8 mouse cellular contexts compared by ENCODE assay signal in genomic region chrX:77432846-77433810, GRCm38 (mm10).
DNase-seq lines count a peak whose midpoint lies in the region; ATAC-seq lines count a peak whose summit lies in the region.

No protein-coding gene starts in this region.

- H3K27me3 ChIP-seq in forebrain, embryonic 10.5 days (ENCODE audit: poor library complexity, severe bottlenecking): no peaks in the 10 kb centered on the region
- no peaks in the 10 kb centered on the region for H3K27me3 ChIP-seq in heart, embryonic 16.5 days (ENCODE audit: control insufficient read depth, insufficient read depth, low read length)
- no peaks in the 10 kb centered on the region for H3K27me3 ChIP-seq in liver, embryonic 15.5 days
- no peaks in the 10 kb centered on the region for H3K27me3 ChIP-seq in neural tube, embryonic 12.5 days (replicated peaks)

- H3K4me2 ChIP-seq in heart, embryonic 16.5 days (ENCODE audit: low read depth, low read length): peak overlapping the region; percentile 57
- peak overlapping the region; percentile 61 for H3K4me2 ChIP-seq in liver, embryonic 15.5 days
- peak overlapping the region; percentile 38 for H3K4me2 ChIP-seq in neural tube, embryonic 12.5 days (replicated peaks)

- peak; percentile 89 for ATAC-seq in CD4-positive, CD25-positive, alpha-beta regulatory T cell, adult 4 months
- ATAC-seq in heart, embryonic 16.5 days (replicated peaks; ENCODE audit: extremely low read depth, insufficient read depth, low FRiP score): peak; percentile 94
- peak; percentile 85 for ATAC-seq in liver, embryonic 15.5 days (ENCODE audit: insufficient read depth)
- peak; percentile 96 for ATAC-seq in neural tube, embryonic 12.5 days (ENCODE audit: low FRiP score, low read depth)

- WGBS in forebrain, embryonic 10.5 days: 18% methylated on average over 29 of the region's 29 CpGs
- 9% methylated on average over 28 of the region's 29 CpGs for WGBS in heart, embryonic 16.5 days
- 11% methylated on average over 29 of the region's 29 CpGs for WGBS in liver, embryonic 15.5 days (ENCODE audit: insufficient replicate concordance)
- WGBS in neural tube, embryonic 12.5 days: 12% methylated on average over 26 of the region's 29 CpGs

- H3K9me3 ChIP-seq in forebrain, embryonic 10.5 days: no peaks in the 10 kb centered on the region
- H3K9me3 ChIP-seq in heart, embryonic 16.5 days (replicated peaks; ENCODE audit: control insufficient read depth, low read length): no peaks in the 10 kb centered on the region; the same call in 1 of the 2 replicates
- H3K9me3 ChIP-seq in liver, embryonic 15.5 days (replicated peaks): no peaks in the 10 kb centered on the region
- no peaks in the 10 kb centered on the region for H3K9me3 ChIP-seq in neural tube, embryonic 12.5 days

- H3K27ac ChIP-seq in forebrain, embryonic 10.5 days: peak overlapping the region; percentile 81
- peak overlapping the region; percentile 62 for H3K27ac ChIP-seq in heart, embryonic 16.5 days (ENCODE audit: low read length)
- H3K27ac ChIP-seq in liver, embryonic 15.5 days (replicated peaks): no peak overlapping the region
- H3K27ac ChIP-seq in neural tube, embryonic 12.5 days: no peak overlapping the region

- H3K4me1 ChIP-seq in forebrain, embryonic 10.5 days: peaks cover 13% of the 10 kb centered on the region
- H3K4me1 ChIP-seq in heart, embryonic 16.5 days (ENCODE audit: control insufficient read depth, insufficient read depth, low read length): peaks cover 4% of the 10 kb centered on the region; the same call in 1 of the 2 replicates
- H3K4me1 ChIP-seq in liver, embryonic 15.5 days (replicated peaks): no peaks in the 10 kb centered on the region; the same call in 1 of the 2 replicates
- H3K4me1 ChIP-seq in neural tube, embryonic 12.5 days: no peaks in the 10 kb centered on the region

- no peak overlapping the region for H3K9ac ChIP-seq in heart, embryonic 16.5 days (ENCODE audit: low read length)
- no peak overlapping the region for H3K9ac ChIP-seq in liver, embryonic 15.5 days
- H3K9ac ChIP-seq in neural tube, embryonic 12.5 days: no peak overlapping the region

- no peaks in the 10 kb centered on the region for H3K36me3 ChIP-seq in forebrain, embryonic 10.5 days (replicated peaks)
- H3K36me3 ChIP-seq in heart, embryonic 16.5 days (ENCODE audit: control insufficient read depth, insufficient read depth): no peaks in the 10 kb centered on the region
- H3K36me3 ChIP-seq in liver, embryonic 15.5 days (replicated peaks): no peaks in the 10 kb centered on the region
- H3K36me3 ChIP-seq in neural tube, embryonic 12.5 days: no peaks in the 10 kb centered on the region

- peak overlapping the region; percentile 29 for H3K4me3 ChIP-seq in forebrain, embryonic 10.5 days
- H3K4me3 ChIP-seq in heart, embryonic 16.5 days (ENCODE audit: low read length): peak overlapping the region; percentile 39
- H3K4me3 ChIP-seq in liver, embryonic 15.5 days (replicated peaks): peak overlapping the region; percentile 29
- no peak overlapping the region for H3K4me3 ChIP-seq in neural tube, embryonic 12.5 days

- DNase-seq in c-Kit-negative CD71-positive TER-119-positive erythroid progenitor cells, embryonic 14.5 days (ENCODE audit: low read depth, low spot score): peak; percentile 9
- peak; percentile 92 for DNase-seq in forebrain, embryonic 10.5 days (ENCODE audit: extremely low spot score, low spot score)
- DNase-seq in kidney, postnatal 36 days: peak; percentile 97 to 98
- peak; percentile 88 for DNase-seq in telencephalon, adult 2 months (ENCODE audit: low read depth, low spot score)

Comparison
In these comparisons a context has a peak if more than half of its experiments do, and no peak if none do; other contexts are left out.
1. DNase-seq: peak in every context shown above with its lines; median percentile 98 in kidney, postnatal 36 days; 92 in forebrain, embryonic 10.5 days; 88 in telencephalon, adult 2 months; 9 in c-Kit-negative CD71-positive TER-119-positive erythroid progenitor cells, embryonic 14.5 days.
2. H3K27ac ChIP-seq: peak in forebrain, embryonic 10.5 days (single experiment) and heart, embryonic 16.5 days (single experiment); none in liver, embryonic 15.5 days (single experiment) and neural tube, embryonic 12.5 days (single experiment).
3. Peak in every context shown above with its lines, with median percentiles within 50 percentile points of each other: ATAC-seq and H3K4me2 ChIP-seq.